Mouse (Mus musculus) embryonic facial prominence, embryonic 12.5 days (tissue): ENCODE measurements around the gene Tubg1. TPM values are rescaled to one million over a fixed set of nuclear protein-coding genes. Genes with fewer than 3 reads are reported as not detected.

Experiments
- ATAC-seq: fragments of 200-750 bp; cut with Nextera tagmentation; 2 replicates; pipeline ENCODE4 v1.8.0; 2017; ENCODE audit not compliant: insufficient number of reproducible peaks, insufficient read depth, low FRiP score, low TSS enrichment
- H3K27ac ChIP-seq: fragments of 300-500 bp; sonication (generic); 2 replicates; pipeline ENCODE4 v1.5.1; 2016; ENCODE audit warnings: mild to moderate bottlenecking
- H3K27me3 ChIP-seq: fragments of 300-500 bp; sonication (generic); 2 replicates; pipeline ENCODE4 v1.6.1; 2016; ENCODE audit warnings: mild to moderate bottlenecking, moderate library complexity
- H3K36me3 ChIP-seq: fragments of 300-500 bp; sonication (generic); 2 replicates; pipeline ENCODE4 v1.6.1; 2016; ENCODE audit warnings: mild to moderate bottlenecking
- H3K4me1 ChIP-seq: fragments of 300-500 bp; sonication (generic); 2 replicates; pipeline ENCODE4 v1.6.1; 2016
- H3K4me2 ChIP-seq: fragments of 300-500 bp; sonication (generic); replicated peaks from 2 replicates; pipeline ENCODE4 v1.6.1; 2016; ENCODE audit warnings: mild to moderate bottlenecking, moderate library complexity
- H3K4me3 ChIP-seq: fragments of 300-500 bp; sonication (generic); 2 replicates; pipeline ENCODE4 v1.5.1; 2016; ENCODE audit warnings: mild to moderate bottlenecking
- H3K9ac ChIP-seq: fragments of 300-500 bp; sonication (generic); 2 replicates; pipeline ENCODE4 v1.6.1; 2016; ENCODE audit warnings: mild to moderate bottlenecking, moderate library complexity
- H3K9me3 ChIP-seq: fragments of 300-500 bp; sonication (generic); 2 replicates; pipeline ENCODE4 v1.6.1; 2016; ENCODE audit warnings: mild to moderate bottlenecking, moderate library complexity
- WGBS: fragments of 180-500 bp; shearing (Covaris S2); methylation state at CpG from one replicate; pipeline ENCODE4 v1.1.7; 2016; 5-methylcytosine and 5-hydroxymethylcytosine counted together
- polyA plus RNA-seq: library from polyadenylated mRNA; unstranded; fragments of >200 nt; fragmentation: Nextera tagmentation; extraction: Ambion mirVana; gene quantifications from 2 replicates; pipeline ENCODE4 v1.2.1, GENCODE M21; 2016

The Tubg1 gene
- polyA plus RNA-seq, 1 experiment from 2014 or later, result 81.7 TPM

GRCm38 (mm10) chr11:101084246-101084645, 35.5 kb upstream of the Tubg1 start:
- Histone ChIP-seq H3K27me3 (peaks cover 24% of the 10 kb centered on the region), H3K36me3 (peaks cover 24% of the 10 kb centered on the region), H3K4me2 (0 out of 2 replicates have a peak overlapping the region, but pooled peaks have one; percentile 13), H3K4me3 (no peak overlapping the region), H3K9me3 (no peaks in the 10 kb centered on the region), H3K27ac (no peak overlapping the region), H3K4me1 (peaks cover 39% of the 10 kb centered on the region), H3K9ac (no peak overlapping the region)
- WGBS, result 80% methylated on average over 14 of the region's 14 CpGs
- no peak for ATAC-seq

- WGBS, result 95% methylated on average over 12 of the region's 12 CpGs
- Histone ChIP-seq H3K9ac (no peak overlapping the region), H3K4me3 (no peak overlapping the region), H3K27me3 (peaks cover 19% of the 10 kb centered on the region), H3K9me3 (no peaks in the 10 kb centered on the region), H3K4me1 (peaks cover 35% of the 10 kb centered on the region), H3K36me3 (peaks cover 29% of the 10 kb centered on the region), H3K27ac (no peak overlapping the region), H3K4me2 (no peak overlapping the region)
- no peak for ATAC-seq
These were observed 34.9 kb upstream of the Tubg1 start for GRCm38 (mm10) chr11:101084811-101085210.

- 0 out of 2 replicates have a peak overlapping the region, but pooled peaks have one; percentile 96 for H3K4me2 ChIP-seq
- WGBS, result 91% methylated on average over 18 of the region's 18 CpGs
- H3K9ac ChIP-seq, result no peak overlapping the region; the same call in 1 of the 2 replicates
These were observed 34.0 kb upstream of the Tubg1 start for GRCm38 (mm10) chr11:101085617-101086322.

GRCm38 (mm10) chr11:101086323-101086674, 33.4 kb upstream of the Tubg1 start:
- 80% methylated on average over 6 of the region's 6 CpGs for WGBS
- Histone ChIP-seq H3K27ac (peak overlapping the region; percentile 80), H3K27me3 (peaks cover 4% of the 10 kb centered on the region), H3K9me3 (no peaks in the 10 kb centered on the region), H3K4me1 (peaks cover 34% of the 10 kb centered on the region), H3K36me3 (peaks cover 44% of the 10 kb centered on the region), H3K9ac (peak overlapping the region; percentile 84), H3K4me3 (peak overlapping the region; percentile 92), H3K4me2 (peak overlapping the region; percentile 96)
- ATAC-seq, result no peak

More at GRCm38 (mm10) chr11:101085617-101086322, 34.0 kb upstream of the Tubg1 start:
- Histone ChIP-seq H3K9me3 (no peaks in the 10 kb centered on the region), H3K27ac (0 out of 2 replicates have a peak overlapping the region, but pooled peaks have one; percentile 80), H3K4me3 (no peak overlapping the region), H3K36me3 (peaks cover 38% of the 10 kb centered on the region), H3K4me1 (peaks cover 34% of the 10 kb centered on the region), H3K27me3 (peaks cover 9% of the 10 kb centered on the region)
- ATAC-seq, result no peak

GRCm38 (mm10) chr11:101086756-101087681, 32.7 kb upstream of the Tubg1 start, which contains the start of gene Mlx:
Gene Mlx (plus strand): TSS chr11:101087277.
- no peaks in the 10 kb centered on the region for H3K27me3 ChIP-seq
- H3K4me3 ChIP-seq, result peak within 1 kb of the TSS; percentile 92
- peak within 1 kb of the TSS; percentile 84 for H3K9ac ChIP-seq
- peaks cover 34% of the 10 kb centered on the region for H3K4me1 ChIP-seq
- peak within 1 kb of the TSS; percentile 80 for H3K27ac ChIP-seq
- H3K36me3 ChIP-seq, result peaks cover 51% of the 10 kb centered on the region
- H3K4me2 ChIP-seq, result peak within 1 kb of the TSS; percentile 96
- WGBS, result 2% methylated on average over 47 of the region's 52 CpGs
- peak; percentile 71 for ATAC-seq
- no peaks in the 10 kb centered on the region for H3K9me3 ChIP-seq

- no peak for ATAC-seq
- H3K27me3 ChIP-seq, result no peaks in the 10 kb centered on the region
- H3K36me3 ChIP-seq, result peaks cover 57% of the 10 kb centered on the region
- H3K4me2 ChIP-seq, result peak overlapping the region; percentile 96
- peak overlapping the region; percentile 92 for H3K4me3 ChIP-seq
- no peaks in the 10 kb centered on the region for H3K9me3 ChIP-seq
- peak overlapping the region; percentile 80 for H3K27ac ChIP-seq
- H3K9ac ChIP-seq, result peak overlapping the region; percentile 84
- H3K4me1 ChIP-seq, result peaks cover 34% of the 10 kb centered on the region
- WGBS, result 9% methylated on average over 8 of the region's 8 CpGs
These were observed 32.1 kb upstream of the Tubg1 start for GRCm38 (mm10) chr11:101087682-101088055.

GRCm38 (mm10) chr11:101089931-101090330, 29.8 kb upstream of the Tubg1 start:
- no peak overlapping the region for H3K4me3 ChIP-seq
- H3K4me1 ChIP-seq, result peaks cover 29% of the 10 kb centered on the region
- no peak overlapping the region for H3K27ac ChIP-seq
- no peak overlapping the region for H3K4me2 ChIP-seq
- H3K36me3 ChIP-seq, result peaks cover 62% of the 10 kb centered on the region
- H3K9ac ChIP-seq, result no peak overlapping the region
- H3K9me3 ChIP-seq, result no peaks in the 10 kb centered on the region
- no peak for ATAC-seq
- 91% methylated on average over 1 of the region's 1 CpGs for WGBS
- no peaks in the 10 kb centered on the region for H3K27me3 ChIP-seq

- Histone ChIP-seq H3K36me3 (peaks cover 71% of the 10 kb centered on the region), H3K4me3 (peak overlapping the region; percentile 72), H3K27ac (peak overlapping the region; percentile 69; the same call in 1 of the 2 replicates), H3K27me3 (no peaks in the 10 kb centered on the region), H3K9me3 (no peaks in the 10 kb centered on the region), H3K4me2 (peak overlapping the region; percentile 87), H3K4me1 (0 out of 2 replicates have a peak, but pooled peaks cover 8% of the 10 kb centered on the region), H3K9ac (peak overlapping the region; percentile 71)
- WGBS, result 0% methylated on average over 18 of the region's 18 CpGs
- ATAC-seq, result peak; percentile 13; the same call in 1 of the 2 replicates
These were observed 24.8 kb upstream of the Tubg1 start for GRCm38 (mm10) chr11:101094930-101095313.

- H3K9ac ChIP-seq, result peak within 1 kb of the TSS; percentile 71
- peak; percentile 81 for ATAC-seq
- H3K27ac ChIP-seq, result peak within 1 kb of the TSS; percentile 69
- WGBS, result under 1% methylated on average over 43 of the region's 43 CpGs
- peak within 1 kb of the TSS; percentile 72 for H3K4me3 ChIP-seq
- 0 out of 2 replicates have a peak, but pooled peaks cover 8% of the 10 kb centered on the region for H3K4me1 ChIP-seq
- H3K27me3 ChIP-seq, result no peaks in the 10 kb centered on the region
- peak within 1 kb of the TSS; percentile 87 for H3K4me2 ChIP-seq
- no peaks in the 10 kb centered on the region for H3K9me3 ChIP-seq
- H3K36me3 ChIP-seq, result peaks cover 71% of the 10 kb centered on the region
These were observed 24.3 kb upstream of the Tubg1 start, which contains the start of gene Psmc3ip for GRCm38 (mm10) chr11:101095314-101096024. Gene Psmc3ip (minus strand): TSS chr11:101095436.

GRCm38 (mm10) chr11:101098231-101098630, 21.5 kb upstream of the Tubg1 start:
- Histone ChIP-seq H3K4me2 (no peak overlapping the region), H3K4me3 (no peak overlapping the region), H3K4me1 (0 out of 2 replicates have a peak, but pooled peaks cover 8% of the 10 kb centered on the region), H3K9ac (no peak overlapping the region), H3K9me3 (no peaks in the 10 kb centered on the region), H3K27me3 (no peaks in the 10 kb centered on the region), H3K36me3 (peaks cover 68% of the 10 kb centered on the region), H3K27ac (no peak overlapping the region)
- 84% methylated on average over 8 of the region's 8 CpGs for WGBS
- ATAC-seq, result no peak

- H3K27me3 ChIP-seq, result no peaks in the 10 kb centered on the region
- no peak overlapping the region for H3K4me3 ChIP-seq
- H3K9ac ChIP-seq, result no peak overlapping the region
- no peak overlapping the region for H3K4me2 ChIP-seq
- peaks cover 54% of the 10 kb centered on the region for H3K36me3 ChIP-seq
- peak overlapping the region; percentile 19; the same call in 1 of the 2 replicates for H3K27ac ChIP-seq
- ATAC-seq, result no peak
- H3K4me1 ChIP-seq, result no peaks in the 10 kb centered on the region
- WGBS, result 85% methylated on average over 5 of the region's 5 CpGs
- H3K9me3 ChIP-seq, result no peaks in the 10 kb centered on the region
These were observed 16.7 kb upstream of the Tubg1 start for GRCm38 (mm10) chr11:101103011-101103410.
